Mouse (Mus musculus): Measurements from ENCODE around the gene Gdpd5.

Gdpd5 gene

GRCm38 (mm10) chr7:99381214-99382087 is at the start of gene Gdpd5:
Gdpd5 (plus strand) TSS chr7:99381414.
- DNase-seq (ENCODE audit: low read depth, low spot score) = peak; percentile 96

DNA sequence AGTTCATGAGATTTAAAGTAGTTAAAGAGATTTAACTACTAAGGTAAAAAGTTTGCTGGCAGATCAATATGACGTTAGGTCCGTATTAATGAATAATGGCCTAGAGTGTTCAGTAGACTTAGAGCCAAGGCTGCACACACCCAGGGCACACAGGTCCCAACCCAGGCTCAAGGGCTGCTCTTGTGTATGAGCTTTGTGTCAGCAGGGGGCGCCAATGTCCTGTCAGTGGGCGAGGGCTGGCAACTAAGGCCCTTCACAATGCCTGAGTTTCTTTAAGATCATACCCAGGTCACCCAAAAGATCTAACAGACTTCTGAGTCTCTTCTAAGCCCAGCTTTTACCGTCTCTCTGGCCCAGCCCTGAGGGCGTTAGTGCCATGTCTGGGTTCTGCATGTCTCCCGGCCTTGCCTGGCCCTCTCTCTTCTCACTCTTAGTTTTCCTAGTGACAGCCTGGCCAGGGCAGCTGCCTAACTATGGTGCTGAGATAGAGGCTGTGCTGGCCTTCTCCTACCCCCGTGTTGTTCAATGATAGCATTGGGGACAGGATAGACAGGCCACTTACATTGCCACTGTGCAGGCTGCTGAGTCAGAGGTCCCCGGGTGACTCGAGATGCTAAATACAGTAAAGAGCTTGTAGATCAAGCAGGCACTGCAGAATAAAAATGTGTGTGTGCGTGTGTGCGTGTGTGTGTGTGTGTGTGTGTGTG is 48.3 kb upstream of the Gdpd5 start:
- DNase-seq (ENCODE audit: low read depth, low spot score) = peak; percentile 68

- no peak for DNase-seq (ENCODE audit: low read depth, low spot score)
These were observed 40.5 kb upstream of the Gdpd5 start for GRCm38 (mm10) chr7:99340736-99341135.

DNA sequence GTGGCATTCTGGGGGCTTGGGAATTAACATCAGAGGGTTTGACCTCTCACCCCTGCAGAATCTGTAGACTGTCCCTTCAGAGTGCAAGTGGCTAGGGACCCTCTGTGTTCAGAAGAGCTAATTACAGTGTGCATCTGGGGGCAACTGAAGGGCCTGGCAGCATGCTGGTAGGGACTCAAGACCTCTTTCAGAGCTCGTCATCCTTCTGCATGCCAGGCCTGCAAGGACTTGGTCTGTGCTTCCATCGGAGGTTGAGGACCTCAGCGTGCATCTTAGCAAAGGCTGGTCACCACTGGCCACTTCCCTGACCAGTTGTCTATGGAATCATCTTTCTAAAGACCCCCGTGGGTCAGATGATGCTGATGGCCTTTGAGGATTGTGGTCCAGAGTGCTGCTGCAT is 37.6 kb upstream of the Gdpd5 start:
- DNase-seq (ENCODE audit: low read depth, low spot score) = no peak

- no peak for DNase-seq (ENCODE audit: low read depth, low spot score)
These were observed 33.9 kb upstream of the Gdpd5 start for GRCm38 (mm10) chr7:99347268-99347667.

DNA sequence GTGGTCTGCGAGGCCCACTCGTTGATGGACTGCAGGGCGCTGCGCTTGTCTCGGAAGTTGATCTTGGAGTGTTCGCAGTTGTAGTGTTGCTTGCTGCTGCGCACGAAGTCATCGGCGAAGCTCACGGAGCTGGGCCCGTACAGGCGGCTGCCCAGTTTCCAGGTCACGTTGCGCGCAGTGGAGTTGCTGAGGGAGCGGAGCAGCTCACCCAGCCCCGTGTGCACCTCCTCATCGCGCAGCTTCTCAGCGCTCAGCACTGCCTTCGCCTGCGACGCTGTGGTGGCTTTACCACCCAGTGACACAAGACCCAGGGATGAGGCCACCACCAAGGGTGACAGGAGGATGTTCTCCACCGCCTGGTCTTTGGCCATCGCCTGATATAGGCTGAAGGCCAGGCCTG is 32.3 kb upstream of the Gdpd5 start:
- no peak for DNase-seq (ENCODE audit: low read depth, low spot score)

DNA sequence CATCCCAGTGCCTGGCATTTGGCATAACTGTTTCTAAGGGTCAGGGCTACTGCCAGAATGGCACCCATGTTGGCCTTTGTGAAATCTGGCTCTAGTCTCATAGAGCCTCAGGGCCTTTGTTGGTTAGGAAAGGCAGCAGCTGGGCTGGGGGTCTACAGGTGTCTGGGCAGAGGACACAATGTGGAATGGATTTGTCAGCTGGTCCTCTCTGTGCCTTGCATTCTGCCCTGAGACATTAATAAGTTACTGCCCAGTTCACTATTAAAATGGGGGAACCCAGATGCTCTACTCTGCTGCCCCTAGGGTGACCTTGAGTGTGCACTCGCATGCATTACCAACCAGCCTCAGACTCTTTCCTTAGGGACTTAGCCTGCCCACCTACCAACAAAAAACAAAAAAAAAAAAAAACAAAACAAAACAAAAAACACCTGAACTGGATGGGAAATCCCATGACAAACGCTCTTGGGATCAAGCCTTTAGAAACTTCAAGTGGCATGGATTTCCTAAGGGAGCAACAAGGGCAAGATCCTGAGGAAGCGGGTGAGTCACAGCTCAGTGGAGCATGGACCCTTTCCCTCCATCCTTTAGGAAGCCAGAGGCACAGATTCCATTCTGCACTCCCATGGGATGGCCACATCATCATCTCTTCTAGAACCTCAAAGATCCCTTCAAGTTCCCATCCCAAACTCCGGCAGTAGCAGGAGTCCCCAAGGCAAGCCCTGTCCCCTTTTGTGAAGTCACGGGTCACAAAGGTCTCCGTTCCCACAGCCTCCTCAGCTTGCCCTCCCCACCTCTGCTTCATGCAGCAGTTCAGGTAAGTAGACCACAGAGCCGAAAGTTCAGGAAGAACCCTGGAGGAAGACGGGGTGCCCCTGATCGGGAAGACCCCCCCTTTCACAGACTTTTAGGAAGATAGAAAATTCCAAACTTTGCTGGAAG is 31.2 kb upstream of the Gdpd5 start:
- DNase-seq (ENCODE audit: low read depth, low spot score) = no peak

GRCm38 (mm10) chr7:99351104-99351801 is 30.0 kb upstream of the Gdpd5 start:
- no peak for DNase-seq (ENCODE audit: low read depth, low spot score)

DNA sequence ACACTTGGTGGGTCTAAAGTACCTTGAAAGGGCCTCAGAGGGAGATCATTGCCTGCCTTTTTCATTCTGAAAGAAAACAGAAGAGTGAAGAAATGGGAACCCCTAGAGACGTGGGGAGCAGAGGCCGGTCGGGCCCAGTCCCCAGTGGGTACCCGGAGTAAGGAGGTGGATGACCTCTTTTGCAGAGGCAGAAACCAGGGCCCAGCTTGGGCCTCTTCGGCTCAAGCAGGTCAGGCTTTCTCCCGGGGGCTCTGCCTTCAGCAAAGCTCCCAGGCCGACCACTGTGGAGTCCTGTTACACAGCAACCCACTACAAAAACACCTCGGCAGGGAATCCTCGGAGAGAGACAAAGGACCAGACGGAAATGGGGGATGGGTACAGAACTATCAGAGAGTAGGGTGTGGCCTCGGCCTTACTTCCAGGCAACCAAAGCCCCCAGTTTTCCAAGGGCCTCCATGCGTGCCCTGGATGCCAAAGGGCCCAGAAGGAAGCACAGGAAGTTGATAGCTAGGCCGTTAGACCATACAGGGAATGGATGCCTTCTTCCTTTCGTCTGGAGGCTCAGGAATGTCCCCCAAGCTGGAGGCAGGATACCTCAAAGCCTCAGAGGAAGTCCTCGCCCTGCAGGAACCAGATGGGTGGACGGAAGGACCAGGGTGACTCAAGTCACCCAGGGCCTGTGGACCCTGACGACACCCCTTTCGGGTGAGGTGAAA is 29.3 kb upstream of the Gdpd5 start:
- peak; percentile 81 for DNase-seq (ENCODE audit: low read depth, low spot score)

- DNase-seq (ENCODE audit: low read depth, low spot score) = peak; percentile 59
These were observed 28.5 kb upstream of the Gdpd5 start, which contains the start of gene Serpinh1 for GRCm38 (mm10) chr7:99352526-99353400. Serpinh1 (minus strand) TSS chr7:99353239.

- DNase-seq (ENCODE audit: low read depth, low spot score) = peak; percentile 66
These were observed 25.5 kb upstream of the Gdpd5 start for GRCm38 (mm10) chr7:99355731-99356131.

DNA sequence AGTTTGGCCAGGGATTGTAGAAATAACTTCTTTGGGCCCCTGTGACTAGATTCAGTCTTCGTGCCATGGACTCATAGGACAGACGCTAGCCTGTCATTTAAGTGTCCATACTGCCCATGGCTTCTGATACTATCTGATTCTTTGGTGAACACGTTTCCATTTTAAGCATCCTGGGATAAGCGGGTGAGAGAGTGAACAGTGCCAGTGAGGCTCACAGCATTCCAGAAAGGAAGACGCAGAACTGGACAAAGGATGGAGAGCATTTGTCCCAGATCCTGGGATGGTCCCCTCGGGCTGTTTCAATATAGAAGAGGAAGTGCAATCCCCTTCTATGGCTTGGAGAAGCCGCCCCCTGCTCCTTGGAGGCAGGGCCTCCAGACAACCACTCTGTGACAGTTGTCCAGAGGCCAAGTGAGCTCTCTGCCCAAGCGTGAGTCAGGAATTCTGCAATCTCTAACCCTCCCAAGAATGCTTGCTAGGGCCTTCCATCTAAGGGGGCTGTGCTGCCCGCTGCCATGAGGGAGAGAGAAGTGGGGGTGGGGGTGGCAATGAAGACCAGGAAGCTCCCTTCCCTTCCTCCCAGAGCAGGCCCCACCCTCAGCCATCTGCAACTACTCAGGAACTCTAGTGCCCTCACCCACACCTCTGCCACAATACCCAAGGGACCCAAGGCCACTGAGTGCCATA is 24.8 kb upstream of the Gdpd5 start:
- DNase-seq (ENCODE audit: low read depth, low spot score) = no peak

- DNase-seq (ENCODE audit: low read depth, low spot score) = no peak
These were observed 24.0 kb upstream of the Gdpd5 start for GRCm38 (mm10) chr7:99357201-99357600.

DNA sequence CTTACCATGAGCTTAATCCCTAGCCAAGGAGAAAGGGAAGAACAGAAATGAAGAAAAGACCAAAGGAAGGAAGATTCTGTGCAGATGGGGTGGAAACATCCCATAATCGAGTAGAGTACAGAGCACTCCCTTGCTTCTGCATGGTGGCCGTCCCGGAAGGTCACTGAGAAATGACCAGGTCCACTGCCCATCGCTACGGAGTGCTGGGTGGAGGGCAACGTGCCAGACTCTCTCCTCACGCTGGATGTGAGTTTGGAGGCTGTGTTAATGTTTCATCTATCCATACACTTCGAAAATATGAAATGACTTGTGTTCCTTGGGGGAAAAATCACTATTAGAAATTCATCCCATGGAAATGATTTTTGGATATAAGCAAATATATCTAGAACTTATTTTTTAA is 22.8 kb upstream of the Gdpd5 start:
- no peak for DNase-seq (ENCODE audit: low read depth, low spot score)

DNA sequence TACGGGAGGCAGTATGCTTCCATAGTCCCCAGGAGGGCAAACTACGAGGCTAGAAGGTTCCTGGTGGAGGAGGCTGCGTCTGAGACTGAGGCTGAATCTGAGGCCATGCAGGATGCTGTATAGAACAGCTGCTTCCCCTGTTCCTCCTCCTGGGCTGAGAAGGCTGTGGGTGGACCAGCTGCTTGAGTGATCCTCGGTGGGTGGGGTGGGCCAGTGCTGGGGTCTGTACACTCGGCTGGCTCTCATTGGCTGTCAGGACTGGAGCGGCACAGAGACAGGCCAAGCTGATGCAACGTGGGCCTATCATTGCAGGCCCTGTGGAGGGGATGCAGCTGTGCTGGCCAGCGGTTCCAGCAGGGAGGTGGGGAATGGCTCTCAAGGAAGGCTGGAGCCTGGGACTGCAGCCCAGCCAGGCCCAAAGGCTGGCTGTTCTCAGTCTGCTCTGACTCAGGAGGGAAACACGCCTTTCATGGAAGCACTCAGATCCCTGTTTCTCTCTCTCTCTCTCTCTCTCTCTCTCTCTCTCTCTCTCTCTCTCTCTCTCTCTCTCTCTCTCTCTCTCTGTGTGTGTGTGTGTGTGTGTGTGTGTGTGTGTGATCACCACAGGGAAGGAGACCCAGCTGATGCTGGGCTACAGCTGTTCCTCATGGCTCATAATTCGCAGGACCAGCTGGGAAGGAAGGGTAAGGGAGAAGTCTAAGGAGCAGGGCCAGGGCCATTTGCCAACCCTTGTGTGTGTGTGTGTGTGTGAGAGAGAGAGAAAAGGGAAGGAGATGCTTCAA is 21.0 kb upstream of the Gdpd5 start:
- DNase-seq (ENCODE audit: low read depth, low spot score) = peak; percentile 55

DNA sequence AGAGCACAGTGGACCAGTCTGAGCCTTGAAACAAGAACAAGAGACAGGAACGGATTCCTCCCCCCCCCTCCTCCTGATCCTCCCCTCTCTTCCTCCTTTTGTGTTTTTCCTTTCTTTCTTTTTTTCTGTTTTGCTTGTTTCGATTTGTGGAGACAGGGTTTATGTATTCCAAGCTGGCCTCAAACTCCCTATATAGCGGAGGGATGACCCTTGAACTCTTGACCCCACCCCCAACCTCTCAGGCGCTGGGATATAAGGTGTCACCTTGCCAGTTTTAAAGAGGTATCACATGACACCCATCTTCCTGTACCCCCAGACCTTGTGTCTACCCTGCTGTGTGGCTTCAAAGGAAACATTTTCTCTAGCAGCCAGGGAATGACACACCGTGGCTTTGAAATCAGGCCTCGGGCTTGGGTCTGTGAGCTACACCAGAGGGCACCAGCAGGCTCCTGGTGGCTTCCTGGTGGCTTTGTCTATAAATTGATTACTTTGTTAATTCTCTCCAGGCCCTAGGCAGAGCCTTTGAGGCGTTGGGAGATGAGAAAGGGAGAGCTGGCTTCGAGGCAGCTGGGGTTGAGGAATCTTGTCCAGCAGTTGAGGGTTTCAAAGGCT is 20.3 kb upstream of the Gdpd5 start:
- DNase-seq (ENCODE audit: low read depth, low spot score) = no peak

- no peak for DNase-seq (ENCODE audit: low read depth, low spot score)
These were observed 19.1 kb upstream of the Gdpd5 start for GRCm38 (mm10) chr7:99362137-99362536.

DNA sequence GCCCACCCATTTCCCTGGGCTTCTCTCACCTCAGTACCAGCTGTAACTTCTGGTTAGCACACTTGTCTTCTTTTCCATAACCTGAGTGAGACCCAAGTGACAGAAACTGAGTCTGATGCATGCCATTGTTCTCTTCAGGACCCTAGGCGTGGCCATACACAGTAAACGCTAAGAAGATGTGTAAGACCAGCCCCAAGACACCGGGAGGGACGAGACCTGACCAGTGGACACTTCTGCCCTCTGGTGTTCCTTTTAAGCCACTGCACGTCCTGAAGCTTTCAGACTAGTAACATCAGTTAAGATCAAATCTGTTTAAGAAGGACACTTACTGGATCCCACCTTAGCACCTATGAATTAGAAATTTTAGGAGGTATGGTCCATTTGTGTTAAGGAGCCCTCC is 16.1 kb upstream of the Gdpd5 start:
- peak; percentile 76 for DNase-seq (ENCODE audit: low read depth, low spot score)

All from R1 (cell line).